Mouse (Mus musculus) embryonic facial prominence, embryonic 10.5 days (tissue): ENCODE results near the gene Bmper. TPM values are rescaled to one million over a fixed set of nuclear protein-coding genes. Genes with fewer than 3 reads are reported as not detected.

Experiments
- DNase-seq: peaks from one replicate; pipeline ENCODE4 v3.0.0-alpha.2; 2017; ENCODE audit warnings: low spot score
- H3K27ac ChIP-seq: fragments of 300-500 bp; sonication (generic); replicated peaks from 2 replicates; pipeline ENCODE4 v1.5.1; 2016; ENCODE audit warnings: mild to moderate bottlenecking
- H3K27me3 ChIP-seq: fragments of 300-500 bp; sonication (generic); replicated peaks from 2 replicates; pipeline ENCODE4 v1.6.1; 2016; ENCODE audit warnings: low read depth, mild to moderate bottlenecking; ENCODE audit not compliant: poor library complexity, severe bottlenecking
- H3K36me3 ChIP-seq: fragments of 300-500 bp; sonication (generic); replicated peaks from 2 replicates; pipeline ENCODE4 v1.6.1; 2016; ENCODE audit warnings: mild to moderate bottlenecking, moderate library complexity
- H3K4me1 ChIP-seq: fragments of 300-500 bp; sonication (generic); 2 replicates; pipeline ENCODE4 v1.6.1; 2016
- H3K4me3 ChIP-seq: fragments of 300-500 bp; sonication (generic); 2 replicates; pipeline ENCODE4 v1.5.1; 2016; ENCODE audit warnings: mild to moderate bottlenecking, moderate library complexity
- H3K9me3 ChIP-seq: fragments of 300-500 bp; sonication (generic); 2 replicates; pipeline ENCODE4 v1.6.1; 2016; ENCODE audit warnings: mild to moderate bottlenecking
- whole genome bisulfite sequencing: fragments of 180-500 bp; shearing (Covaris S2); methylation state at CpG from one replicate; pipeline ENCODE4 v1.1.7; 2016; 5-methylcytosine and 5-hydroxymethylcytosine counted together
- polyA plus RNA-seq: library from polyadenylated mRNA; unstranded; fragments of >200 nt; fragmentation: Nextera tagmentation; extraction: Ambion mirVana; gene quantifications from 2 replicates; pipeline ENCODE4 v1.2.1, GENCODE M21; 2016

Gene Bmper
- polyA plus RNA-seq, 1 experiment from 2014 or later, result 4.5 TPM

GRCm38 (mm10) chr9:23269087-23269486, 46.2 kb downstream of the Bmper start:
- H3K9me3 ChIP-seq, result no peaks in the 10 kb centered on the region
- WGBS, result 77% methylated on average over 2 of the region's 2 CpGs
- H3K4me1 ChIP-seq, result no peaks in the 10 kb centered on the region
- H3K36me3 ChIP-seq, result no peaks in the 10 kb centered on the region
- no peak for DNase-seq
- H3K27me3 ChIP-seq, result no peaks in the 10 kb centered on the region
- H3K4me3 ChIP-seq, result no peak overlapping the region
- no peak overlapping the region for H3K27ac ChIP-seq

GRCm38 (mm10) chr9:23276244-23276643, 53.4 kb downstream of the Bmper start:
- no peaks in the 10 kb centered on the region for H3K27me3 ChIP-seq
- H3K4me1 ChIP-seq, result 0 out of 2 replicates have a peak, but pooled peaks cover 7% of the 10 kb centered on the region
- no peak for DNase-seq
- 88% methylated on average over 4 of the region's 4 CpGs for WGBS
- H3K36me3 ChIP-seq, result no peaks in the 10 kb centered on the region
- no peaks in the 10 kb centered on the region for H3K9me3 ChIP-seq
- no peak overlapping the region for H3K27ac ChIP-seq
- H3K4me3 ChIP-seq, result no peak overlapping the region

DNA sequence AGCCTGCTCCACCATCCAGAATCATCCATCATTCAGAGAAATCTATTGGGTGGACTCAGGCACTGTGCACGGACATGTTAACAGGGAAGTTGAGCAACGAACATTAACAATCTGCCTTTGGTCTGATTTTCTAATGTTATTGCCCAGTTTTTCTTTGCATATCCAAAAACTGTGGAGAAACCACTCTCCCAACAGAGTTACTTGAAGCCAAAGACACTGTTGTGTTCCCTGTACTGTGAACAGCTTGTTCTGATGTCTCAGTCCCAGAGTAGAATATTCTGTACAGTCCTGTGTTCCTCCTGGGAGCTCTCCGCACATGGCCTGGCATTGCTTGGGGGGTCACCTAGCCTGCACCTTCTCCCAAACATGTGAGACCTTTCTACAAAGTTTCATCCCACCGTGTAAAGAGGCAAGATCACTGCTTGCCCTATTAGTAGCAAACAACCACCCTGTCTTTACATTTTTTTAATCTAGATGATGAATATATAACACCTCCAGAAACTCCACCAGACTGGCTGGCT, 62.1 kb downstream of the Bmper start:
- H3K27ac ChIP-seq, result no peak overlapping the region
- 88% methylated on average over 4 of the region's 4 CpGs for WGBS
- no peak for DNase-seq
- H3K9me3 ChIP-seq, result no peaks in the 10 kb centered on the region
- H3K4me3 ChIP-seq, result no peak overlapping the region
- no peaks in the 10 kb centered on the region for H3K27me3 ChIP-seq
- no peaks in the 10 kb centered on the region for H3K36me3 ChIP-seq
- H3K4me1 ChIP-seq, result no peaks in the 10 kb centered on the region

DNA sequence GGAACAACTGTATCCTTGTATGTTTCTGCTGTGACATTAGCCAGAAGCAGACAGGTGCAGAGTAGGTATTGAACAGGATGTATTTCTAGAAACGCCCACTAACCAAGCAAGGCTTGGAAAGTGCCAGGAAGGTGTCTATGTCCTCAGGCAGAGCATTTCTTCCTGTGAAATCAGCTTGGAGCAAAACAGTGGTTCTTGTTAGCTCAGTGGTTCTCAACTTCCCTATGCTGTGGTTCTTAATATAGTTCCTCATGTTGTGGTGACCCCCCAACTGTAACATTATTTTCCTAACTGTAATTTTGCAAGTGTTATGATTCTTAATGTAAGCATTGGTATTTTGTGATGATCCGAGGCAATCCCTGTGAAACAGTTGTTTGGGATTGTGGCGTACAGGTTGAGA, 70.7 kb downstream of the Bmper start:
- no peak for DNase-seq
- Histone ChIP-seq H3K27ac (no peak overlapping the region), H3K27me3 (no peaks in the 10 kb centered on the region), H3K9me3 (no peaks in the 10 kb centered on the region), H3K4me3 (no peak overlapping the region), H3K36me3 (no peaks in the 10 kb centered on the region), H3K4me1 (peaks cover 2% of the 10 kb centered on the region; the same call in 1 of the 2 replicates)
- 94% methylated on average over 3 of the region's 3 CpGs for WGBS

- 87% methylated on average over 6 of the region's 6 CpGs for WGBS
- Histone ChIP-seq H3K4me1 (peaks cover 10% of the 10 kb centered on the region; the same call in 1 of the 2 replicates), H3K27me3 (no peaks in the 10 kb centered on the region)
These were observed 72.7 kb downstream of the Bmper start for GRCm38 (mm10) chr9:23295569-23295968.

DNA sequence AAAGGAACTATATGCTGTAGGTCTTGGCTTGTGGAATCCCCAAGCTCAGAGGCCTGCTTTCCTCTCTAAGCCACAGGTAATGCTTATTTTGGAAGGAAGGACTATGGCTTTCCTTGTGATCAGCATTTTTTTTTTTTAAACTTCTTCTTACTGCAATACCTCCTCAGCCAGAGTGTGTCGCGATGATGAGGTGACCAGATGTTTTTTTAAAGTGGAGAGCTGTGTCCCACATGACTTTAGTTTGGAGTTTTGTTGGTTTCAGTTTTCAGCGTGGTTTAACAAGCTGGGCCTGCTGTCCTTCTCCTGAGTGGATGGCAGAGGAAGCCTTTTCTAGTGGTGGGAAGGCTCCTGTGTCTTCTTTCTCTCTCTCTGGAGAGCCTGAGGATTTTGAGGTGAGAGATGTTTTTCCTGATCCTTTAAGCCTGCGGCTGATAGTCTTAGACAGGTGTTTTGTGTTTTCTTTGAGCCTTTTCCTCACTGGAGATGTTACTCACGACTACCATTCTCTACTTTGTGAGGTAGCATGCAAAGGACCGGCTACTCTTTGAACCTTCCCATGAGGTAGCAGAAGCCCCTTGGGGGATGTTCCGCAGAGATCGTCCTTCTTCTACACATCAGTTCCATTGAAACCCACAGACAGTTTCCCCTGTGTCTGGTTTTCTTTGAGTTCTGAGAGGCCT, 74.8 kb downstream of the Bmper start:
- DNase-seq, result no peak
- Histone ChIP-seq H3K4me1 (peaks cover 10% of the 10 kb centered on the region; the same call in 1 of the 2 replicates), H3K9me3 (no peaks in the 10 kb centered on the region), H3K27ac (0 out of 2 replicates have a peak overlapping the region, but pooled peaks have one; percentile 19), H3K4me3 (no peak overlapping the region), H3K27me3 (no peaks in the 10 kb centered on the region), H3K36me3 (no peaks in the 10 kb centered on the region)
- 61% methylated on average over 8 of the region's 8 CpGs for WGBS

More at GRCm38 (mm10) chr9:23295569-23295968, 72.7 kb downstream of the Bmper start:
- Histone ChIP-seq H3K27ac (no peak overlapping the region), H3K9me3 (no peaks in the 10 kb centered on the region), H3K4me3 (no peak overlapping the region), H3K36me3 (no peaks in the 10 kb centered on the region)
- no peak for DNase-seq

- Histone ChIP-seq H3K4me1 (peaks cover 10% of the 10 kb centered on the region; the same call in 1 of the 2 replicates), H3K9me3 (no peaks in the 10 kb centered on the region), H3K27me3 (no peaks in the 10 kb centered on the region), H3K4me3 (no peak overlapping the region), H3K36me3 (no peaks in the 10 kb centered on the region), H3K27ac (no peak overlapping the region)
- no peak for DNase-seq
- WGBS, result 86% methylated on average over 8 of the region's 8 CpGs
These were observed 77.5 kb downstream of the Bmper start for GRCm38 (mm10) chr9:23300376-23300775.

GRCm38 (mm10) chr9:23305681-23306080, 82.8 kb downstream of the Bmper start:
- 69% methylated on average over 4 of the region's 4 CpGs for WGBS
- Histone ChIP-seq H3K4me1 (peaks cover 9% of the 10 kb centered on the region), H3K4me3 (no peak overlapping the region), H3K9me3 (no peaks in the 10 kb centered on the region), H3K27ac (no peak overlapping the region), H3K27me3 (no peaks in the 10 kb centered on the region), H3K36me3 (no peaks in the 10 kb centered on the region)
- no peak for DNase-seq

DNA sequence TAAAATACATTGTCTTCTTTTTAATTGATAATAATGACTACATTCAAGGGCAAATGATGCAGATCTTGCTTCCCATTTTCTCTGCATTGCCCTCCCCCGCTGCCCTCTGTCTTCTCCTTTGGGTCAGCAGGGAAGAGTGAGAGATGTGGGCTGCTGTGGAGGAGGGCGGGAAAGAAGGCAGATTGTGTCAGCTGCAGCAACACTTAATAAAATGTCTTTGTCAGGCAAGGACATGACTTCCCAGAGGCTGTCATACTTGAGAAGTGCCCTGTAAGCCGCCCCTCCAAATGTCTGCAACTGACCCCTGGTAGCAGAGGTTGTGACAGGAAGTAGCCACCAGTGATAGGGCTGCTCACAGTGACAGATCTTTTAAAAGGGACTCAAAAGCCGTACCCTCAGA, 83.3 kb downstream of the Bmper start:
- no peak overlapping the region for H3K27ac ChIP-seq
- WGBS, result 61% methylated on average over 4 of the region's 4 CpGs
- no peaks in the 10 kb centered on the region for H3K9me3 ChIP-seq
- DNase-seq, result no peak
- H3K36me3 ChIP-seq, result no peaks in the 10 kb centered on the region
- H3K4me1 ChIP-seq, result peaks cover 14% of the 10 kb centered on the region
- no peak overlapping the region for H3K4me3 ChIP-seq
- H3K27me3 ChIP-seq, result no peaks in the 10 kb centered on the region

- Histone ChIP-seq H3K4me3 (no peak overlapping the region), H3K9me3 (no peaks in the 10 kb centered on the region), H3K36me3 (no peaks in the 10 kb centered on the region), H3K27ac (no peak overlapping the region), H3K4me1 (peaks cover 14% of the 10 kb centered on the region), H3K27me3 (no peaks in the 10 kb centered on the region)
- 87% methylated on average over 2 of the region's 2 CpGs for WGBS
- DNase-seq, result no peak
These were observed 85.0 kb downstream of the Bmper start for GRCm38 (mm10) chr9:23307835-23308234.

- DNase-seq, result no peak
- Histone ChIP-seq H3K36me3 (no peaks in the 10 kb centered on the region), H3K9me3 (no peaks in the 10 kb centered on the region), H3K27me3 (no peaks in the 10 kb centered on the region), H3K4me3 (no peak overlapping the region), H3K27ac (no peak overlapping the region), H3K4me1 (peaks cover 14% of the 10 kb centered on the region)
- 72% methylated on average over 3 of the region's 3 CpGs for WGBS
These were observed 88.1 kb downstream of the Bmper start for GRCm38 (mm10) chr9:23310953-23311352.

GRCm38 (mm10) chr9:23311956-23312355, 89.1 kb downstream of the Bmper start:
- no peaks in the 10 kb centered on the region for H3K27me3 ChIP-seq
- H3K4me1 ChIP-seq, result peaks cover 10% of the 10 kb centered on the region
- no peak overlapping the region for H3K27ac ChIP-seq
- no peak for DNase-seq
- H3K36me3 ChIP-seq, result no peaks in the 10 kb centered on the region
- no peak overlapping the region for H3K4me3 ChIP-seq
- H3K9me3 ChIP-seq, result no peaks in the 10 kb centered on the region

- H3K27me3 ChIP-seq, result no peaks in the 10 kb centered on the region
- H3K4me1 ChIP-seq, result peaks cover 10% of the 10 kb centered on the region
- no peak overlapping the region for H3K4me3 ChIP-seq
- WGBS, result 86% methylated on average over 2 of the region's 2 CpGs
- H3K27ac ChIP-seq, result no peak overlapping the region
- H3K9me3 ChIP-seq, result no peaks in the 10 kb centered on the region
- H3K36me3 ChIP-seq, result no peaks in the 10 kb centered on the region
- no peak for DNase-seq
These were observed 90.0 kb downstream of the Bmper start for GRCm38 (mm10) chr9:23312877-23313276.
